Mouse (Mus musculus) hindbrain, embryonic 14.5 days (tissue): ENCODE data around the gene Lmntd2. TPM values are rescaled to one million over a fixed set of nuclear protein-coding genes. Genes with fewer than 3 reads are reported as not detected.

ENCODE experiments used
- ATAC-seq: fragments of 200-750 bp; cut with Nextera tagmentation; 2 replicates; pipeline ENCODE4 v1.8.0; 2017; ENCODE audit warnings: moderate number of reproducible peaks, mild to moderate bottlenecking, moderate TSS enrichment, moderate library complexity; ENCODE audit not compliant: low FRiP score
- DNase-seq: peaks from one replicate; pipeline ENCODE4 v3.0.0-alpha.2; 2015; ENCODE audit warnings: low spot score
- H3K27ac ChIP-seq: fragments of 300-500 bp; sonication (generic); 2 replicates; pipeline ENCODE4 v1.5.1; 2014; ENCODE audit warnings: mild to moderate bottlenecking, moderate library complexity
- H3K27me3 ChIP-seq: fragments of 300-500 bp; sonication (generic); 2 replicates; pipeline ENCODE4 v1.6.1; 2014; ENCODE audit warnings: mild to moderate bottlenecking, low read length, mixed read lengths; ENCODE audit not compliant: control insufficient read depth, insufficient read depth
- H3K36me3 ChIP-seq: fragments of 300-500 bp; sonication (generic); replicated peaks from 2 replicates; pipeline ENCODE4 v1.6.1; 2014; ENCODE audit not compliant: control insufficient read depth, insufficient read depth
- H3K4me1 ChIP-seq: fragments of 300-500 bp; sonication (generic); replicated peaks from 2 replicates; pipeline ENCODE4 v1.6.1; 2014; ENCODE audit warnings: antibody characterized with exemption, low read length, mixed read lengths; ENCODE audit not compliant: control insufficient read depth, insufficient read depth
- H3K4me2 ChIP-seq: fragments of 300-500 bp; sonication (generic); replicated peaks from 2 replicates; pipeline ENCODE4 v1.6.1; 2014; ENCODE audit warnings: mild to moderate bottlenecking, moderate library complexity
- H3K4me3 ChIP-seq: fragments of 300-500 bp; sonication (generic); replicated peaks from 2 replicates; pipeline ENCODE4 v1.5.1; 2014; ENCODE audit warnings: mild to moderate bottlenecking, low read length
- H3K9ac ChIP-seq: fragments of 300-500 bp; sonication (generic); 2 replicates; pipeline ENCODE4 v1.6.1; 2014
- H3K9me3 ChIP-seq: fragments of 300-500 bp; sonication (generic); 2 replicates; pipeline ENCODE4 v1.6.1; 2016; ENCODE audit warnings: low read length; ENCODE audit not compliant: control insufficient read depth
- WGBS: fragments of 180-500 bp; shearing (Covaris S2); extraction: QIAGEN DNeasy Blood & Tissue Kit; methylation state at CpG from one replicate; pipeline ENCODE4 v1.1.7; 2014; 5-methylcytosine and 5-hydroxymethylcytosine counted together
- polyA plus RNA-seq: library from polyadenylated mRNA; unstranded; fragments of >200 nt; fragmentation: Nextera tagmentation; extraction: Ambion mirVana; gene quantifications from 2 replicates; pipeline ENCODE4 v1.2.1, GENCODE M21; 2014

The Lmntd2 gene
- polyA plus RNA-seq, 1 experiment from 2014 or later = 0.66 TPM

- Histone ChIP-seq H3K27me3 (no peaks in the 10 kb centered on the region), H3K36me3 (no peaks in the 10 kb centered on the region; the same call in 1 of the 2 replicates), H3K4me2 (no peak overlapping the region), H3K9me3 (no peaks in the 10 kb centered on the region), H3K4me1 (peaks cover 32% of the 10 kb centered on the region), H3K4me3 (no peak overlapping the region), H3K27ac (no peak overlapping the region), H3K9ac (no peak overlapping the region)
- 88% methylated on average over 5 of the region's 5 CpGs for WGBS
- DNase-seq (no peak), ATAC-seq (no peak)
Observed at GRCm38 (mm10) chr7:141218557-141219133, 4.8 kb upstream of the Lmntd2 start.

- peaks cover 32% of the 10 kb centered on the region for H3K4me1 ChIP-seq
- H3K9ac ChIP-seq = no peak overlapping the region
- no peak overlapping the region for H3K27ac ChIP-seq
- H3K4me3 ChIP-seq = no peak overlapping the region
- ATAC-seq (no peak), DNase-seq (no peak)
- H3K9me3 ChIP-seq = no peaks in the 10 kb centered on the region
- H3K27me3 ChIP-seq = no peaks in the 10 kb centered on the region
- 85% methylated on average over 3 of the region's 3 CpGs for WGBS
- no peak overlapping the region for H3K4me2 ChIP-seq
- H3K36me3 ChIP-seq = no peaks in the 10 kb centered on the region; the same call in 1 of the 2 replicates
Observed at GRCm38 (mm10) chr7:141218141-141218540, 4.3 kb upstream of the Lmntd2 start.

- no peaks in the 10 kb centered on the region; the same call in 1 of the 2 replicates for H3K36me3 ChIP-seq
- H3K4me3 ChIP-seq = no peak overlapping the region
- 89% methylated on average over 17 of the region's 17 CpGs for WGBS
- H3K9me3 ChIP-seq = no peaks in the 10 kb centered on the region
- H3K4me2 ChIP-seq = no peak overlapping the region
- no peak overlapping the region for H3K9ac ChIP-seq
- H3K4me1 ChIP-seq = peaks cover 28% of the 10 kb centered on the region
- H3K27me3 ChIP-seq = no peaks in the 10 kb centered on the region
- ATAC-seq (no peak), DNase-seq (no peak)
- H3K27ac ChIP-seq = no peak overlapping the region
Observed at GRCm38 (mm10) chr7:141217343-141218013, 3.6 kb upstream of the Lmntd2 start.

- Histone ChIP-seq H3K4me3 (0 out of 2 replicates have a peak overlapping the region, but pooled peaks have one; percentile 62), H3K27me3 (no peaks in the 10 kb centered on the region), H3K27ac (no peak overlapping the region), H3K4me2 (peak overlapping the region; percentile 83), H3K9ac (no peak overlapping the region), H3K4me1 (peaks cover 22% of the 10 kb centered on the region), H3K9me3 (no peaks in the 10 kb centered on the region), H3K36me3 (no peaks in the 10 kb centered on the region; the same call in 1 of the 2 replicates)
- ATAC-seq (no peak), DNase-seq (no peak)
- WGBS = 89% methylated on average over 11 of the region's 11 CpGs
Observed at GRCm38 (mm10) chr7:141216894-141217293, 3.0 kb upstream of the Lmntd2 start.

GRCm38 (mm10) chr7:141215880-141216733 lies 2.2 kb upstream of the Lmntd2 start:
- no peaks in the 10 kb centered on the region; the same call in 1 of the 2 replicates for H3K36me3 ChIP-seq
- H3K27ac ChIP-seq = peak overlapping the region; percentile 49; the same call in 1 of the 2 replicates
- ATAC-seq (peak; percentile 68), DNase-seq (no peak)
- 1% methylated on average over 41 of the region's 42 CpGs for WGBS
- H3K4me3 ChIP-seq = peak overlapping the region; percentile 62
- H3K9ac ChIP-seq = peak overlapping the region; percentile 66
- H3K27me3 ChIP-seq = no peaks in the 10 kb centered on the region
- no peaks in the 10 kb centered on the region for H3K9me3 ChIP-seq
- peak overlapping the region; percentile 83 for H3K4me2 ChIP-seq
- H3K4me1 ChIP-seq = peaks cover 17% of the 10 kb centered on the region

GRCm38 (mm10) chr7:141215101-141215879 lies 1.4 kb upstream of the Lmntd2 start, which contains the start of gene Rassf7:
Gene Rassf7 (plus strand): TSS chr7:141215860.
- Histone ChIP-seq H3K4me3 (peak within 1 kb of the TSS; percentile 62), H3K27ac (peak within 1 kb of the TSS; percentile 76), H3K27me3 (no peaks in the 10 kb centered on the region), H3K9me3 (no peaks in the 10 kb centered on the region), H3K4me1 (peaks cover 14% of the 10 kb centered on the region), H3K36me3 (no peaks in the 10 kb centered on the region; the same call in 1 of the 2 replicates), H3K9ac (peak within 1 kb of the TSS; percentile 66), H3K4me2 (peak within 1 kb of the TSS; percentile 83)
- ATAC-seq (peak; percentile 96), DNase-seq (peak; percentile 86)
- WGBS = under 1% methylated on average over 41 of the region's 41 CpGs

GRCm38 (mm10) chr7:141214310-141214709 lies 430 bp upstream of the Lmntd2 start:
- Histone ChIP-seq H3K4me1 (peaks cover 14% of the 10 kb centered on the region), H3K4me3 (no peak overlapping the region), H3K9ac (no peak overlapping the region; the same call in 1 of the 2 replicates), H3K4me2 (no peak overlapping the region; the same call in 1 of the 2 replicates), H3K27ac (no peak overlapping the region), H3K27me3 (no peaks in the 10 kb centered on the region), H3K9me3 (no peaks in the 10 kb centered on the region), H3K36me3 (no peaks in the 10 kb centered on the region; the same call in 1 of the 2 replicates)
- WGBS = 90% methylated on average over 3 of the region's 3 CpGs
- no peak for ATAC-seq
- DNase-seq = no peak

- H3K9ac ChIP-seq = no peak overlapping the region
- H3K36me3 ChIP-seq = no peaks in the 10 kb centered on the region; the same call in 1 of the 2 replicates
- no peak for DNase-seq
- H3K4me2 ChIP-seq = no peak overlapping the region
- H3K4me3 ChIP-seq = no peak overlapping the region
- H3K9me3 ChIP-seq = no peaks in the 10 kb centered on the region
- 84% methylated on average over 3 of the region's 3 CpGs for WGBS
- no peaks in the 10 kb centered on the region for H3K27me3 ChIP-seq
- no peak overlapping the region for H3K27ac ChIP-seq
- H3K4me1 ChIP-seq = peaks cover 14% of the 10 kb centered on the region
- no peak for ATAC-seq
Observed at GRCm38 (mm10) chr7:141213133-141213532, 747 bp downstream of the Lmntd2 start.
